Mouse (Mus musculus): ENCODE measurements at regions not wholly inside any gene's neighbourhood (a gene's known extent, or its start where the extent isn't known, plus 50 kb on each side); places are given as distances from the start of the nearest gene placed in this dataset.

DNA sequence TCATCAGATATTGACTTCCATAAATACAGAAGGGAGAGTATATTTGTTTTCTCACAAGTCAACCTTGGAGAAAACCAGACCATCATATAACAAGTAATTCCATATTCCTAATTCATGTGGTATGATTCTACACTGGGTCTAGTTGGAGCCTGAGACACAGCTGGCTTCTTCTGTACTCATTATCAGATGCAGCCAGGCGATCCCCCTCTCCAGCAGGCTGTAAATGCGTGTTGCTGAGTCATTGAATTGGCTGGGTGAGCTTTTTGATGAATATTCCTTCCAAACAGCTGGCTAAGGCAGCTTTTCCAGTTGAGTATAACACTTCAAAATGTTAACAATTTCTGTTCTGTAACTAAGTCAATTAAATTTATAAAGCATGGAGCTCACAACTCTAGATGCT lies 102.2 kb upstream of the Sstr4 start:
- ATAC-seq (ENCODE audit: low FRiP score) (peak; percentile 65; the same call in 1 of the 2 replicates), DNase-seq (ENCODE audit: low spot score) (no peak)

DNA sequence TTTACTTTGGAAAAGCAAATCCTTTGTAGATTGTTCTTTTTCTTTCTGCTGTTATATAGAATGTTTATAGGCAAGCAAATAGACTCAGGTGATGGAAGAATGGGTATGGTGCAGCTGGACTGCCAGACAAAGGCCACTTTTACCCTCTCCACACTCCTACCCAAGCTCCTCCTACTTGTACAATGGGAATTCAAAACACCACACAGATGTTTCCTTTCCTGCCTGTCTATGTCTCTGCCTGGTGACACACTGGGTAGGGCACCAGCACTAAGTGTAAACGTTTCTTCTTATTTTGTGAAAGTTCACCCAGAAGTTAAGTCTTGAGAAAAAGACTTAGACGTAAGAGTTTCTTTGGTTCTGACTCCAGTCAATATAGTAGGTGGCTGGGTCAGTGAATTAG lies 94.3 kb upstream of the Sstr4 start:
- no peak overlapping the region for H3K4me2 ChIP-seq (replicated peaks)
- ATAC-seq (ENCODE audit: low FRiP score) (no peak), DNase-seq (ENCODE audit: low spot score) (no peak)
- H3K4me3 ChIP-seq (replicated peaks; ENCODE audit: low read length): no peak overlapping the region
- whole genome bisulfite sequencing: 76% methylated on average over 2 of the region's 2 CpGs
- no peaks in the 10 kb centered on the region for H3K9me3 ChIP-seq (ENCODE audit: control insufficient read depth, low read length)
- no peaks in the 10 kb centered on the region for H3K27me3 ChIP-seq (ENCODE audit: control insufficient read depth, insufficient read depth, low read length)
- no peak overlapping the region for H3K9ac ChIP-seq
- H3K27ac ChIP-seq: no peak overlapping the region
- no peaks in the 10 kb centered on the region for H3K4me1 ChIP-seq (replicated peaks; ENCODE audit: control insufficient read depth, insufficient read depth, low read length)
- H3K36me3 ChIP-seq (replicated peaks; ENCODE audit: control insufficient read depth, insufficient read depth): no peaks in the 10 kb centered on the region

More for the DNA sequence above, 102.2 kb upstream of the Sstr4 start:
- Histone ChIP-seq H3K27me3 (ENCODE audit: control insufficient read depth, insufficient read depth, low read length) (no peaks in the 10 kb centered on the region), H3K4me2 (replicated peaks) (no peak overlapping the region), H3K9ac (no peak overlapping the region), H3K36me3 (replicated peaks; ENCODE audit: control insufficient read depth, insufficient read depth) (no peaks in the 10 kb centered on the region), H3K4me3 (replicated peaks; ENCODE audit: low read length) (no peak overlapping the region), H3K9me3 (ENCODE audit: control insufficient read depth, low read length) (no peaks in the 10 kb centered on the region), H3K27ac (no peak overlapping the region), H3K4me1 (replicated peaks; ENCODE audit: control insufficient read depth, insufficient read depth, low read length) (no peaks in the 10 kb centered on the region)
- 46% methylated on average over 2 of the region's 2 CpGs for WGBS

DNA sequence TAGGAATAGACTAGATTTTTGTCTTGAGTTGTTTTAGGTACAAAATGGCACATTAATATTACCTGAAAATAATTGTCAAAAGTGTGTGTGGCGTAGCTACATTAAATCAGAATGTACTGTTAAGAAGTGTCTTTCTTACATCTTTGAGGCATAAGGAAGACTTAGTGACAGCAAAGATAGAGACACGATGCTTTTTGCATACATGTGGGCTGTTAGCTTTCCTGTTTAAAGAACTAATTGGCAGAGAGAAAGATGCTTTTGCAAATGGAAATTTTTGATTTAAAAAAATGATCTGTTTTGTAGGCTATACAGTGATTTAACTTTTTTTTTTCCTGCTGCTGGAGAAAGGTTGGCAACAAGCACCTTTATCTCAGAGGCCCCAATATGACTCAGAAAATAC lies 82.9 kb upstream of the Sstr4 start:
- WGBS: 89% methylated on average over 2 of the region's 2 CpGs
- H3K9me3 ChIP-seq (ENCODE audit: control insufficient read depth, low read length): no peaks in the 10 kb centered on the region
- no peak overlapping the region for H3K4me2 ChIP-seq (replicated peaks)
- no peak overlapping the region for H3K9ac ChIP-seq
- H3K4me1 ChIP-seq (replicated peaks; ENCODE audit: control insufficient read depth, insufficient read depth, low read length): no peaks in the 10 kb centered on the region
- ATAC-seq (ENCODE audit: low FRiP score) (no peak), DNase-seq (ENCODE audit: low spot score) (no peak)
- no peaks in the 10 kb centered on the region for H3K36me3 ChIP-seq (replicated peaks; ENCODE audit: control insufficient read depth, insufficient read depth)
- no peaks in the 10 kb centered on the region for H3K27me3 ChIP-seq (ENCODE audit: control insufficient read depth, insufficient read depth, low read length)
- no peak overlapping the region for H3K4me3 ChIP-seq (replicated peaks; ENCODE audit: low read length)
- H3K27ac ChIP-seq: no peak overlapping the region

DNA sequence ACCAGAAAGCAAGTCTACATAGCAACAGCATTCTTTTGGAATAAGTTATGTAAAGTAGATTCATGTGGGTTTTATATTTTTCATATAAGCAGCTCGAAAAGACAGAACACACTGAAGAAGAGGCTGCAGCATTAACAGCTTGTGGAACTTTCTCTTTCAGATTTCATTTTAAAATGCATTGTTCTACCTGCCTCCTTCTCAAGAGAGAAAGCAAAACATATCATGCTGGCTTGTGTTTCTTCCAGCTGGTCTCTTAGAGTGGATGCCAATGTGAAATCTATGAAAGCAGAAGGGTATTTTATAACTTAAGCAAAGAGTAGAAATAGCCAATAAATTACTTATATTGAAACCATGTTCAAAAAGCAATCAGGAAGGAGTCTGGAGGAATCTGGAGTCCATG lies 74.2 kb upstream of the Sstr4 start:
- Histone ChIP-seq H3K27ac (no peak overlapping the region), H3K9ac (no peak overlapping the region), H3K9me3 (ENCODE audit: control insufficient read depth, low read length) (no peaks in the 10 kb centered on the region), H3K4me2 (replicated peaks) (no peak overlapping the region), H3K4me3 (replicated peaks; ENCODE audit: low read length) (no peak overlapping the region), H3K36me3 (replicated peaks; ENCODE audit: control insufficient read depth, insufficient read depth) (no peaks in the 10 kb centered on the region), H3K4me1 (replicated peaks; ENCODE audit: control insufficient read depth, insufficient read depth, low read length) (no peaks in the 10 kb centered on the region; the same call in 1 of the 2 replicates), H3K27me3 (ENCODE audit: control insufficient read depth, insufficient read depth, low read length) (no peaks in the 10 kb centered on the region)
- no peak for DNase-seq (ENCODE audit: low spot score)
- no peak for ATAC-seq (ENCODE audit: low FRiP score)
- WGBS: 69% methylated on average over 1 of the region's 1 CpGs

DNA sequence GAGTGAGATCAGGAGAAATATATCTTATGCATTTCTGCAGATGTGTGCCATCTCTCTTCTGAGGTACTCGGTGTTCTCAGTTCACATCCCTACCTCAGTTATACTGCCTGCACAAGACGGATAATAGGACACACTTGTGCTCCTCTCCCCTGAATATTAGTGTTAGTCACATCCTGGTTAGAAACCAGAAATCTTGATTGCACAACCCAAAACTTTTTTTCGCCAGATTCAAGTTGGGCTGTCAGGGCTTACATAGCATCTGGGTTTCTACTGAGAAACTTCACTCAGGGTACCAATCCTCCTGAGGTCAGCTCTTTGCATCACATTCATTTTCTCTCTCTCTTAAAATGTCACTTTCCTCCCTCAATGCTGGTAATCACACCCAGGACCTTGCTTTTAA lies 69.8 kb upstream of the Sstr4 start:
- H3K9me3 ChIP-seq (ENCODE audit: control insufficient read depth, low read length): no peaks in the 10 kb centered on the region
- H3K4me3 ChIP-seq (replicated peaks; ENCODE audit: low read length): no peak overlapping the region
- no peak overlapping the region for H3K9ac ChIP-seq
- no peaks in the 10 kb centered on the region; the same call in 1 of the 2 replicates for H3K4me1 ChIP-seq (replicated peaks; ENCODE audit: control insufficient read depth, insufficient read depth, low read length)
- H3K27ac ChIP-seq: no peak overlapping the region
- H3K27me3 ChIP-seq (ENCODE audit: control insufficient read depth, insufficient read depth, low read length): no peaks in the 10 kb centered on the region
- no peak overlapping the region for H3K4me2 ChIP-seq (replicated peaks)
- no peaks in the 10 kb centered on the region for H3K36me3 ChIP-seq (replicated peaks; ENCODE audit: control insufficient read depth, insufficient read depth)
- ATAC-seq (ENCODE audit: low FRiP score): no peak
- 87% methylated on average over 3 of the region's 3 CpGs for WGBS
- no peak for DNase-seq (ENCODE audit: low spot score)

DNA sequence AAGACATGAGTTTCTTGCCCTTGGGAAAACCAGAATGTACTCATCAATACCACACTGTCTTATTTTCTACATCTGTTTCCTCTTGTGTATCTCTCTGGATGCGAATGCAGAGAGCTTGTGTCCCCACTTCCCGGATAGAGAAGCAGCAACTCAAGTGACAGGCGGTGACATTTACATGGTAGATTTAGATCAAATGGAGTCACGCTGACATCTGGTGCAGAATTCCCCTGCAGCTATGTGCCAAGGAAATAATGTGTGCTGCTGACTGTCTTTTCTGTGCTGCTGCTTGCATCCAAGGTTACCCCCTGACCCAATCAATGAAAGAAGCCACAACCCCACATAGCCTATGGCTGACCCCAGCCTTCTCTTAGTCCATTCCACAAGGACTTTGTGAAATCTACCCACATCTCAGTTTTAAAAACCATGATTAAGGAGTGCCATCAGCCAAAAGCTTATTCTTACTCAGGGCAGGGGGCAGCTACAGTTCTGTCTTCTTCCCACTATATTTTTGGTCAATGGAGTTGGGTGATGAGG lies 69.2 kb upstream of the Sstr4 start:
- Histone ChIP-seq H3K27me3 (ENCODE audit: control insufficient read depth, insufficient read depth, low read length) (no peaks in the 10 kb centered on the region), H3K4me3 (replicated peaks; ENCODE audit: low read length) (no peak overlapping the region), H3K36me3 (replicated peaks; ENCODE audit: control insufficient read depth, insufficient read depth) (no peaks in the 10 kb centered on the region), H3K4me2 (replicated peaks) (no peak overlapping the region), H3K9me3 (ENCODE audit: control insufficient read depth, low read length) (no peaks in the 10 kb centered on the region), H3K4me1 (replicated peaks; ENCODE audit: control insufficient read depth, insufficient read depth, low read length) (no peaks in the 10 kb centered on the region; the same call in 1 of the 2 replicates), H3K27ac (no peak overlapping the region), H3K9ac (no peak overlapping the region)
- WGBS: 48% methylated on average over 4 of the region's 4 CpGs
- ATAC-seq (ENCODE audit: low FRiP score) (no peak), DNase-seq (ENCODE audit: low spot score) (no peak)

DNA sequence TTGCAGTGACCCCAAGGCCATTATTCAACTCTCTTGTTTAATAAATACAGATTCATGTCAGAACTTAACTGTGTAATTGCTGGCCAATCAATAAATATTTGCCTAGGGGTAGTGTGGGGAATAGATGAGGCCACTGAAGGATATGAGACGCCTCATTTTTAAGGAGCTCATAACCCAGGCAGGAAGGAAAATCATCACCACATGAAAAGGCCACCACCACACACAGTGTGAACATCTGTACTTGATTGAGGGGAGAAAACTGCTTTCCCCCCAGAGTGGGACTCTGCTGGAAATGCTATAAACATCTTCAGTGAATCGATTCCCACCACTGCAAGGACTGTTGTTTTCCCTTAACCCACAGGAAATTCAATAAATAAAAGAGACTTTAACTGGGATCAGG lies 68.7 kb upstream of the Sstr4 start:
- Histone ChIP-seq H3K36me3 (replicated peaks; ENCODE audit: control insufficient read depth, insufficient read depth) (no peaks in the 10 kb centered on the region), H3K9me3 (ENCODE audit: control insufficient read depth, low read length) (no peaks in the 10 kb centered on the region), H3K27ac (0 out of 2 replicates have a peak overlapping the region, but pooled peaks have one; percentile 5), H3K4me3 (replicated peaks; ENCODE audit: low read length) (no peak overlapping the region), H3K9ac (no peak overlapping the region), H3K27me3 (ENCODE audit: control insufficient read depth, insufficient read depth, low read length) (no peaks in the 10 kb centered on the region), H3K4me1 (replicated peaks; ENCODE audit: control insufficient read depth, insufficient read depth, low read length) (no peaks in the 10 kb centered on the region; the same call in 1 of the 2 replicates), H3K4me2 (replicated peaks) (no peak overlapping the region)
- DNase-seq (ENCODE audit: low spot score) (no peak), ATAC-seq (ENCODE audit: low FRiP score) (no peak; the same call in 1 of the 2 replicates)
- 59% methylated on average over 2 of the region's 2 CpGs for WGBS

DNA sequence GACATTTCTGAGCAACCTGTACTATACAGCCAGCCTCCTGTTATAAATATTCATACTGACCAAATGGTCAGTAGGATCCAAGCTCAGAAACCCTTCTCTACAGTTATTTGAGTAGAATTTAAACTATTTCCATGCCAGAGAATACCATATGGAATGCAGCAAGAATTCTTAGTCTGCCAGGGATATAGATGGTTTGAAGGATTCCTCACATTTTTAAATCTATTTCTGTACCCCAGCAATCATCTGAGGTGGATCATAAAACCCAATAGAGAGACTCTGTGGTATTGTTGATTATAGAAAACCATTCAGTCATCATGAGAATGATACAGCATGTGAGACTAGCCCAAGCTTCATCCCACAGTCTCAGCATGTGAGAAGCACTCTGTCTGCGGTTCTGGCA lies 67.6 kb upstream of the Sstr4 start:
- Histone ChIP-seq H3K4me3 (replicated peaks; ENCODE audit: low read length) (no peak overlapping the region), H3K9ac (no peak overlapping the region), H3K27me3 (ENCODE audit: control insufficient read depth, insufficient read depth, low read length) (no peaks in the 10 kb centered on the region), H3K4me1 (replicated peaks; ENCODE audit: control insufficient read depth, insufficient read depth, low read length) (no peaks in the 10 kb centered on the region; the same call in 1 of the 2 replicates), H3K9me3 (ENCODE audit: control insufficient read depth, low read length) (no peaks in the 10 kb centered on the region), H3K4me2 (replicated peaks) (no peak overlapping the region), H3K27ac (no peak overlapping the region), H3K36me3 (replicated peaks; ENCODE audit: control insufficient read depth, insufficient read depth) (no peaks in the 10 kb centered on the region)
- 81% methylated on average over 1 of the region's 1 CpGs for WGBS
- ATAC-seq (ENCODE audit: low FRiP score) (no peak), DNase-seq (ENCODE audit: low spot score) (no peak)

DNA sequence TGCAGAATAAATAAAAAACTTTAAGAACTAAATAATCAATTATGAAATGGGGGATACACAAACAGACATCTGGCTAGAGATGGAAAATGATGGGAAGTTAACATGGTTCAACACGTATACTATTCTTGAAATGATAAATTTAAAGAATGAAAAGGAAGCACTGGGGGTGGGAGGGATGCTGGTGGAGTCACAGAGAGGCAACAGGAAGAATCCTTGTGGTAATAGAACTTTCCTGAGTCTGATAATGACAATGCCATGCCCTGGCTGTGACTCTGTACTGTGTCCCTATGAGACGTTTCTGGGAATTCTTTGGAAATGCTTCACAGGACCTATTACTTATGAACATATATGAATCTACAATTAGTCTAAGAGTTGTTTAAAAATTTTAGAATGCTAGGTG lies 64.8 kb upstream of the Sstr4 start:
- no peak overlapping the region for H3K4me2 ChIP-seq (replicated peaks)
- no peaks in the 10 kb centered on the region; the same call in 1 of the 2 replicates for H3K4me1 ChIP-seq (replicated peaks; ENCODE audit: control insufficient read depth, insufficient read depth, low read length)
- no peak overlapping the region for H3K27ac ChIP-seq
- H3K4me3 ChIP-seq (replicated peaks; ENCODE audit: low read length): no peak overlapping the region
- no peak overlapping the region for H3K9ac ChIP-seq
- 89% methylated on average over 2 of the region's 2 CpGs for WGBS
- ATAC-seq (ENCODE audit: low FRiP score): no peak
- DNase-seq (ENCODE audit: low spot score): no peak
- no peaks in the 10 kb centered on the region for H3K9me3 ChIP-seq (ENCODE audit: control insufficient read depth, low read length)
- no peaks in the 10 kb centered on the region for H3K27me3 ChIP-seq (ENCODE audit: control insufficient read depth, insufficient read depth, low read length)
- no peaks in the 10 kb centered on the region for H3K36me3 ChIP-seq (replicated peaks; ENCODE audit: control insufficient read depth, insufficient read depth)

DNA sequence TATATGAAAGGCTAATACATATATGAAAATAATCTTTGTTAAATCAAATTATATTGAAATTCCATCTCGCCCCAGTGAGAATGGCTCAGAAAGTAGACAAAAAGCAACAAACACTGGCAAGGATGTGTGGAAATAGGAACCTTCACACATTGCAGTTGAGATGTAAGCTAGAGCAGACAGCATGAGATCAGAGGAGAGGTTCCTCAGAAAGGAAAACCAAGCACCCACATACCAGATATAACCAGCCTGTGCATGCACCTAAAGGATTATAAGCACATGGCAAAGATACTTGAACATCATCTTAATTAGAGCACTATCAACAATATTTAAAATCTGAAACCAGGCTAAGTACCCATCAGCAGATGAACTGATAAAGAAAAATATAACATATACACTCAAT lies 60.6 kb upstream of the Sstr4 start:
- Histone ChIP-seq H3K27ac (no peak overlapping the region), H3K4me2 (replicated peaks) (no peak overlapping the region), H3K36me3 (replicated peaks; ENCODE audit: control insufficient read depth, insufficient read depth) (no peaks in the 10 kb centered on the region), H3K4me1 (replicated peaks; ENCODE audit: control insufficient read depth, insufficient read depth, low read length) (no peaks in the 10 kb centered on the region), H3K4me3 (replicated peaks; ENCODE audit: low read length) (no peak overlapping the region), H3K9ac (no peak overlapping the region), H3K27me3 (ENCODE audit: control insufficient read depth, insufficient read depth, low read length) (no peaks in the 10 kb centered on the region), H3K9me3 (ENCODE audit: control insufficient read depth, low read length) (no peaks in the 10 kb centered on the region)
- ATAC-seq (ENCODE audit: low FRiP score): no peak
- no peak for DNase-seq (ENCODE audit: low spot score)
- WGBS: 95% methylated on average over 1 of the region's 1 CpGs
